Mouse (Mus musculus) bone marrow, adult 2 months (tissue): ENCODE data around the gene Nfil3. TPM values are rescaled to one million over a fixed set of nuclear protein-coding genes. Genes with fewer than 3 reads are reported as not detected.

Experiments
- H3K27ac ChIP-seq: fragments of 200-500 bp; 2 replicates; pipeline ENCODE4 v1.5.1; 2012; ENCODE audit warnings: low read depth, mild to moderate bottlenecking, control low read depth, inconsistent platforms, low read length; ENCODE audit not compliant: control insufficient read depth, poor library complexity, insufficient read depth
- H3K4me1 ChIP-seq: fragments of 200-500 bp; 2 replicates; pipeline ENCODE4 v1.6.1; 2011; ENCODE audit warnings: low read length; ENCODE audit not compliant: control insufficient read depth, insufficient read depth
- H3K4me3 ChIP-seq: fragments of 200-500 bp; replicated peaks from 2 replicates; pipeline ENCODE3; 2011; ENCODE audit warnings: mild to moderate bottlenecking, low read depth, low read length, control low read depth; ENCODE audit not compliant: control insufficient read depth
- CTCF ChIP-seq: fragments of 200-500 bp; IDR thresholded peaks from 2 replicates; pipeline ENCODE4 v1.5.1; 2011; ENCODE audit warnings: low read length, control low read depth; ENCODE audit not compliant: control insufficient read depth, insufficient read depth
- POLR2A ChIP-seq: fragments of 200-500 bp; IDR thresholded peaks from 2 replicates; pipeline ENCODE4 v1.6.1; 2011; ENCODE audit warnings: low read depth, mild to moderate bottlenecking, control low read depth, low read length, borderline replicate concordance; ENCODE audit not compliant: control insufficient read depth
- WGBS: fragments of 180-500 bp; shearing (Covaris S2); methylation state at CpG from one replicate; pipeline ENCODE4 v1.1.7; 2018; 5-methylcytosine and 5-hydroxymethylcytosine counted together
- polyA plus RNA-seq: library from polyadenylated mRNA; stranded (reverse); fragments of >200 nt; gene quantifications from 2 replicates; pipeline ENCODE4 v1.2.4, GENCODE M21; 2011; ENCODE audit warnings: low replicate concordance; ENCODE audit not compliant: missing spikeins, insufficient read depth, insufficient read length

Gene Nfil3
- polyA plus RNA-seq, 1 experiment = 6.2 TPM

- WGBS = 59% methylated on average over 8 of the region's 8 CpGs
- TF ChIP-seq POLR2A (no peak), CTCF (no peak)
- Histone ChIP-seq H3K4me1 (no peaks in the 10 kb centered on the region; the same call in 1 of the 2 replicates), H3K27ac (no peak overlapping the region), H3K4me3 (no peak overlapping the region)
Measured at GRCm38 (mm10) chr13:52921966-52922365, 58.9 kb downstream of the Nfil3 start.

GRCm38 (mm10) chr13:52921065-52921825, 59.6 kb downstream of the Nfil3 start:
- TF ChIP-seq POLR2A = no peak
- TF ChIP-seq CTCF = no peak
- Histone ChIP-seq H3K4me1 (no peaks in the 10 kb centered on the region; the same call in 1 of the 2 replicates), H3K27ac (no peak overlapping the region), H3K4me3 (no peak overlapping the region)
- 82% methylated on average over 7 of the region's 7 CpGs for WGBS

GRCm38 (mm10) chr13:52919790-52920352, 61.0 kb downstream of the Nfil3 start:
- Histone ChIP-seq H3K4me3 (no peak overlapping the region), H3K4me1 (no peaks in the 10 kb centered on the region; the same call in 1 of the 2 replicates), H3K27ac (no peak overlapping the region)
- WGBS = 81% methylated on average over 10 of the region's 10 CpGs
- no peak for TF ChIP-seq POLR2A
- TF ChIP-seq CTCF = no peak

GRCm38 (mm10) chr13:52918333-52918732, 62.5 kb downstream of the Nfil3 start:
- whole genome bisulfite sequencing = 88% methylated on average over 5 of the region's 5 CpGs
- Histone ChIP-seq H3K4me3 (no peak overlapping the region), H3K27ac (no peak overlapping the region), H3K4me1 (no peaks in the 10 kb centered on the region; the same call in 1 of the 2 replicates)
- TF ChIP-seq POLR2A = no peak
- no peak for TF ChIP-seq CTCF

Other genes with a start within 250 kb of the Nfil3 start
- gene Auh, start 51.4 kb downstream of the Nfil3 start, polyA plus RNA-seq = 23.3 and 30.1 TPM in 2 replicates